Mouse (Mus musculus) embryonic facial prominence, embryonic 11.5 days (tissue): ENCODE measurements at regions not wholly inside any gene's neighbourhood (a gene's known extent, or its start where the extent isn't known, plus 50 kb on each side); places are given as distances from the start of the nearest gene placed in this dataset.

Experiments
- ATAC-seq: fragments of 200-750 bp; cut with Nextera tagmentation; replicated peaks from 2 replicates; pipeline ENCODE4 v1.8.0; 2017; ENCODE audit warnings: low read depth; ENCODE audit not compliant: insufficient number of reproducible peaks, low FRiP score, low TSS enrichment
- DNase-seq: peaks from one replicate; pipeline ENCODE4 v3.0.0-alpha.2; 2015; ENCODE audit warnings: low spot score
- H3K27ac ChIP-seq: fragments of 300-500 bp; sonication (generic); replicated peaks from 2 replicates; pipeline ENCODE4 v1.5.1; 2014; ENCODE audit warnings: mild to moderate bottlenecking, low read depth, low read length, control low read depth
- H3K27me3 ChIP-seq: fragments of 300-500 bp; sonication (generic); 2 replicates; pipeline ENCODE4 v1.6.1; 2014; ENCODE audit warnings: mild to moderate bottlenecking, low read length, moderate library complexity, mixed read lengths; ENCODE audit not compliant: control insufficient read depth, insufficient read depth
- H3K36me3 ChIP-seq: fragments of 300-500 bp; sonication (generic); replicated peaks from 2 replicates; pipeline ENCODE4 v1.6.1; 2014; ENCODE audit warnings: low read depth, mild to moderate bottlenecking, low read length, moderate library complexity, mixed read lengths; ENCODE audit not compliant: control insufficient read depth, insufficient read depth
- H3K4me1 ChIP-seq: fragments of 300-500 bp; sonication (generic); 2 replicates; pipeline ENCODE4 v1.6.1; 2014; ENCODE audit warnings: low read length, mixed read lengths; ENCODE audit not compliant: control insufficient read depth, insufficient read depth
- H3K4me2 ChIP-seq: fragments of 300-500 bp; sonication (generic); 2 replicates; pipeline ENCODE4 v1.6.1; 2014; ENCODE audit warnings: low read depth, mild to moderate bottlenecking, control low read depth, low read length, moderate library complexity
- H3K4me3 ChIP-seq: fragments of 300-500 bp; sonication (generic); 2 replicates; pipeline ENCODE4 v1.5.1; 2014; ENCODE audit warnings: low read depth, low read length, control low read depth
- H3K9ac ChIP-seq: fragments of 300-500 bp; sonication (generic); replicated peaks from 2 replicates; pipeline ENCODE4 v1.6.1; 2014; ENCODE audit warnings: mild to moderate bottlenecking, control low read depth, low read length
- H3K9me3 ChIP-seq: fragments of 300-500 bp; sonication (generic); replicated peaks from 2 replicates; pipeline ENCODE4 v1.6.1; 2016; ENCODE audit warnings: mild to moderate bottlenecking, low read length, inconsistent platforms, mixed read lengths; ENCODE audit not compliant: control insufficient read depth
- WGBS: fragments of 180-500 bp; shearing (Covaris S2); extraction: QIAGEN DNeasy Blood & Tissue Kit; methylation state at CpG from one replicate; pipeline ENCODE4 v1.1.7; 2014; 5-methylcytosine and 5-hydroxymethylcytosine counted together

DNA sequence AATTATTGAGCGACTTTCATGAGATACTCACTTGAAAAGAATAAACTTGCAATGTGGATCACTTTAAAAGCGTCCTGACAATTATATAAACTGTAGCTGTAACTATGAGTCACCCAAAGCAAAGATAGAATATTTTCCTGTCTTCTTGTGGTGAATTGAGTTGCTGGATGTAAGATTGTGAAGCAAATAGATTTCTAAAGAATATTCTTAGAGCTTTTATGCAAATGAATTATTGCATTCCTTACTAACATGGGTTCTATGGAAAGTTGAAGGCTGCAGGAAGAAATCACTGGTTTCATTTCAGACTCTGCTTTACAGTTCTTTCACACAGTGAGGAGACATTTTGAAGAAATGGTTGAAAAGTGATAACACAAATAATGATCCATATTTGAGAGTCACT lies 656.8 kb downstream of the Htr1a start:
- no peaks in the 10 kb centered on the region for H3K4me1 ChIP-seq
- no peak overlapping the region for H3K27ac ChIP-seq
- no peaks in the 10 kb centered on the region for H3K9me3 ChIP-seq
- no peak overlapping the region for H3K4me3 ChIP-seq
- H3K4me2 ChIP-seq: no peak overlapping the region
- ATAC-seq (no peak), DNase-seq (no peak)
- H3K36me3 ChIP-seq: no peaks in the 10 kb centered on the region
- H3K9ac ChIP-seq: no peak overlapping the region
- H3K27me3 ChIP-seq: no peaks in the 10 kb centered on the region
- 65% methylated on average over 2 of the region's 2 CpGs for WGBS

DNA sequence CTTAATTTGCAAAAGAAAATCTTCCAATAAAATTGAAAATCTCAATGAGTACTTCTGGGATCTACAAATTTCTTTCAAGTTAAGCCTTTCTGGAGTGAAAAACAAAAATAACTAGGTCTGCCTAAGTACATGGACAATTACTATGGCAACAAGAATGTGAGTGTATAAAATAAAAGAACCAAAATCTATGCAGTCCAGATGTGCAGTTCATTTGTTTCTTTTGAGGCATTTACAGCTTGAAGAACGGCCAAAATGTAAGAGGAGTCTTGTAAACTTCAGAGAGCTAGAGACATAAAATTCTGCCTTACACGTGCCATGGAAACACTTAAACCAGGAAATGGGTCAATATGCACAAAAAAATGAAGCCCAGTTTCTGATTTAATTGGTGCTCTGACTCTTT lies 698.7 kb downstream of the Htr1a start:
- 80% methylated on average over 2 of the region's 2 CpGs for WGBS
- H3K27ac ChIP-seq: no peak overlapping the region
- DNase-seq (no peak), ATAC-seq (no peak)
- H3K9me3 ChIP-seq: no peaks in the 10 kb centered on the region
- no peak overlapping the region for H3K4me3 ChIP-seq
- no peak overlapping the region for H3K9ac ChIP-seq
- no peaks in the 10 kb centered on the region for H3K27me3 ChIP-seq
- H3K36me3 ChIP-seq: no peaks in the 10 kb centered on the region
- H3K4me1 ChIP-seq: no peaks in the 10 kb centered on the region
- H3K4me2 ChIP-seq: no peak overlapping the region

DNA sequence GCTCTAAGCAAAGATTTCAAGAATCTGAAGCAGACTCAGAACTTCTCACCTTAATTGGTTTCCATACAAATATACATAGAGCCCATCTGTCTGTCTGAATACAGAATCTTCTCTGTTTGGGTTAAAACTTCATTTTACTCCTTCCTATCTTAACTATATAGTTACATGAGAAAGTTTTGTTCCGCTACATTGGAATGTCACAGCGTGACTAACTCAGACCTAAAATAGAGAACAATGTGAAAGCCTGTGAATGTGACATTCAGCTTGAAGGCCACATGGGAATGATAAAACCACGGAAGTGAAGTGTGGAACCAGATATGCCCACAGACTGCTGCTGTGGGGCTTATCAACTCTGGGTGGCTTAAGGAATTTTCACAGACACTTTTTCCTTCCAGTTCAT lies 722.9 kb downstream of the Htr1a start:
- Histone ChIP-seq H3K27me3 (no peaks in the 10 kb centered on the region), H3K27ac (no peak overlapping the region), H3K4me2 (no peak overlapping the region), H3K9me3 (no peaks in the 10 kb centered on the region), H3K4me1 (no peaks in the 10 kb centered on the region), H3K9ac (no peak overlapping the region), H3K36me3 (no peaks in the 10 kb centered on the region), H3K4me3 (no peak overlapping the region)
- ATAC-seq (no peak), DNase-seq (peak; percentile 11)
- WGBS: 71% methylated on average over 3 of the region's 3 CpGs

DNA sequence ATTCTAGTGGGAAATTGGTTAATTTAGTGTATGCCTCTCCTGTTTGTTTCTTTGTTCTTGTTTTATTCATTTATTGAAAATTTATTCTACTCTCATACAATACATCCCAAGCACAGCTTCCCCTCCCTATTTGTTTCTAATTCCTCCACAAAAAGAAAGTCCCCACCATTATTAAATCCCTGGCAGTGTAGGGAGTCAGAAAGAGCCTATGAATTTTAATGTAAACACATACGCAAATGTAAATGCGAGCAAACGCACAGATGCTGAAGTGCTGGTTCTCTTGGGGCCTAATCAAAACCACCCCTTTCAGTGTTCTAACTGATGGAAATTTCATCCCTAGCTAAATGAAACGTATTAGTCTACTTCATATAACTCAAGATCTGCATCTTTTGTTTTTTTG lies 729.9 kb downstream of the Htr1a start:
- Histone ChIP-seq H3K27me3 (no peaks in the 10 kb centered on the region), H3K27ac (no peak overlapping the region), H3K4me1 (no peaks in the 10 kb centered on the region), H3K9ac (no peak overlapping the region), H3K36me3 (no peaks in the 10 kb centered on the region), H3K4me2 (no peak overlapping the region), H3K9me3 (no peaks in the 10 kb centered on the region), H3K4me3 (no peak overlapping the region)
- ATAC-seq (no peak), DNase-seq (no peak)
- 66% methylated on average over 4 of the region's 4 CpGs for WGBS

DNA sequence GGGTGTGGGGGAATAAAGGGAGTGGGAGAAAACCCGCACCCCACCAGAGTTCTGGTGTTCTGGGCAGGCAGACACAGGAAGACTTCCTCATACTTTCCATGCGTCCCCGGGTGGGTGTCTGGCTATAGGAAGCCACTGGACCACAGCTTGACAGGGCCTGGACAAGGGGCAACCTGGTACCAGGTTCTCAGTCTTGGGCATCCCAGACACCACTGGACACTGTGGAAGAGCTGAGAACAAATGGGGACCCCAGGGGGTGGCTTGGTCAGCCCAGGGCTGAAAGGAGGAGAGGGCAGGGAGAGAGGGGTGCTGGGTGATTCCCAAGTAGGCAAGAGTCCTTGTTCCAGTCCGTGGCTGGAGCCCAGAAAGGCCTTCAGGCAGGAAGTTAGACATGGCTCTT lies 730.9 kb downstream of the Htr1a start:
- no peak for ATAC-seq

DNA sequence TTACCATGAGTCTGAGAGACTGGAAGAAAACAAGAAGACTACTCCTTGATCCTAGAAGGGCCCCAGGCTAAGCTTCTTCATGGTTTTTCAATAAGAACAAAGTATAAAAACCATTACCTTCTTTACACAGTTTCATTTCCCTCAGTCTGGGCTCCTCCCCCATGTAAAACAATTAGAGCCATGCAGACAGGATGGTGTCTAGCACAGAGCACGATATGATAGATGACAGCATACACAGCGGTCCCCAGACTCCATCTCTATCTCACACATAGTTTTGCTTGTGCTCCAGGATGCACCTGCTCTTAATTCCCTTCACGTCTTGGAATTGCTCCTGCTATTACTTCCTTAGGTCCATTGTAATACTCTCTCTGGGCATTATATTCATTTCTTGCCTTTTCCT lies 737.3 kb downstream of the Htr1a start:
- Histone ChIP-seq H3K4me1 (no peaks in the 10 kb centered on the region), H3K27ac (no peak overlapping the region), H3K9ac (no peak overlapping the region), H3K27me3 (no peaks in the 10 kb centered on the region), H3K4me3 (no peak overlapping the region), H3K9me3 (no peaks in the 10 kb centered on the region), H3K4me2 (no peak overlapping the region), H3K36me3 (no peaks in the 10 kb centered on the region)
- DNase-seq (no peak), ATAC-seq (no peak)
- WGBS: 67% methylated on average over 3 of the region's 3 CpGs

More for the DNA sequence above, 730.9 kb downstream of the Htr1a start:
- Histone ChIP-seq H3K27me3 (no peaks in the 10 kb centered on the region), H3K9me3 (no peaks in the 10 kb centered on the region), H3K9ac (no peak overlapping the region), H3K4me3 (no peak overlapping the region), H3K27ac (no peak overlapping the region), H3K36me3 (no peaks in the 10 kb centered on the region), H3K4me1 (no peaks in the 10 kb centered on the region), H3K4me2 (no peak overlapping the region)
- WGBS: 78% methylated on average over 4 of the region's 4 CpGs
- DNase-seq: no peak
